Mouse (Mus musculus) monocyte, adult 5-6 weeks (primary cell): ENCODE data around the gene Polm. TPM values are rescaled to one million over a fixed set of nuclear protein-coding genes. Genes with fewer than 3 reads are reported as not detected.
"Not testable (repeated sequence)": the region's sequence is repeated elsewhere in the genome, so short reads cannot be mapped to it uniquely, and the experiment has no call there.

Source experiments
- ATAC-seq: fragments of 153-309, 156-312 bp; replicated peaks from 2 replicates; pipeline ENCODE4 v1.8.0; 2017; ENCODE audit warnings: mild to moderate bottlenecking; ENCODE audit not compliant: low TSS enrichment, insufficient number of reproducible peaks, severe bottlenecking, poor library complexity, low FRiP score
- total RNA-seq: library from RNA; stranded (forward); fragments of 200-1000, 200-491, 200-594 nt; gene quantifications from 3 replicates; pipeline ENCODE4 v1.2.3, GENCODE M21; 2017

Polm gene
- total RNA-seq, 1 experiment from 2014 or later, result 14.6 TPM

- no peak for ATAC-seq
Measured at GRCm38 (mm10) chr11:5825432-5825831, 12.4 kb downstream of the Polm start.

DNA sequence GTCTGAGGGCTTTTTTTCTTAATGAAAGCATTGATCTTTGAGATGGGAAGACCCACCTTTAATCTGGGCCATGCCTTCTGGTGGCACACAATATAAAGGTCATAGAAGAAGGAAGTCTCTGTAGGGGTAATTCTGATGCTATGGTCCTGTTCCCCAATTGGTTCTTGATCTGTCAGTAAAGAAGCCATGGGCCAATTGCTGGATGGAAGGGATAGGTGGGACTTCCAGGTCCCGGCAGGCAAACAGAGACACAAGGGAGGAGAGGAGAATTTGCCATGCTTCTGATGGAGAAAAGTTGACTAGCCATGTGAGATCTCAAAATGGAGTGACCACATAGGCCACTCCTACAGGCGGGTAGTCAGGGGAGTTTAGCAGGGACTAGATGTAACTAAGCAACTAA, 18.6 kb downstream of the Polm start:
- no peak for ATAC-seq

DNA sequence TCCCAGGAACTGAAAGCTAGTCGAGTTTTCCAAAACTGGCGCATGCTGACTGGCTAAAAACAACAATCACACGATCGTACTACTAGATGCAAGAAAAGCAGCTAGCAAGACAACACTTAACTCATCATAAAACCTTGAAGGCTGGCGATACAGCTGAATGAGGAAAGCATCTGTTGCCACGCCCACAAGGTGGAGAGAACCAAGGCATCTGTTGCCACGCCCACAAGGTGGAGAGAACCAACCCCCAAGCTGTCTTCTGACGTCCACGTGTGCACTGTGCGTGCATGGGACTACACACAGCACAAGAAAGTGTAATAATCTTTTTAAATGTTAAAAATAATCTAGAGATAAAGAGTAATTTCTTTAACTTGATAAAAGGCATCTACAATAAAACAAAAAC, 24.4 kb downstream of the Polm start:
- ATAC-seq, result no peak

DNA sequence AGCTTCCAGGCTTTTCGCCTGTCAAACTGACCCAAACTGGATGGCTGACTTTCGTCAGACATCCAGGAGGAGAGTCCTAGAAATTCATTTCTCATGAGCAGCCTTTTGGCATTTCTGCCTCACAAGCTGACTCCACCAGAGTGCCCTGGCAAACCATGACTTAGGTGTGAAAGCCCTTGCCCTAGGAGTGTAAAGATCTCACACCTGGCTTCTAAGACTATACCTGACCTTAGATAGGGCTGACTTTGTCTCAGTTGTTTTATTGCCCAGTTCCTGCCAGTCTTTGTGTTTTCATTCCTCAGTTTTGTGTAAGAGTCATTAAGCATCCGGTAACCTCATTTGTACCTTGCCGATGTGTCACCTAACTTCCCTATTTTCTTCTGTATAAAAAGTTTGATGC, 28.3 kb downstream of the Polm start:
- ATAC-seq, result not testable (repeated sequence)

DNA sequence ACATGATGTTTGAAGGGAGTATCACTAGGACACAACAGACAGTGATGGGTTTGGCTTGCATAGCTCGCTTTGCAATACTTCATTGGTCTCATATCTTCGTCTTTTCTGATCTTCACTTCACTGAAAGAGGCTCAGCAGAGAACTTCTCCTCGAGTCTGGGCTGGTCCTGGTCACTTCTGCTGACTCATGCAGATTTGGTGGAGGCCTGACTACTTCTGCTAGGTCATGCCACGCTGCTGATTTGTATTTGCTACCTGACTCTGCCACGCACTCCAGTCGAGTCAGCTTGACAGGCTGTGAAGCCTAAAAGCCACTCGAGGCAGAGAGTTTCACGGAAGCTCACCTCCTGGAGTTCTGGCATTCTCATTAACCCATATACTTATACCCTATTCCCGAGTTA, 29.9 kb downstream of the Polm start:
- ATAC-seq, result no peak

DNA sequence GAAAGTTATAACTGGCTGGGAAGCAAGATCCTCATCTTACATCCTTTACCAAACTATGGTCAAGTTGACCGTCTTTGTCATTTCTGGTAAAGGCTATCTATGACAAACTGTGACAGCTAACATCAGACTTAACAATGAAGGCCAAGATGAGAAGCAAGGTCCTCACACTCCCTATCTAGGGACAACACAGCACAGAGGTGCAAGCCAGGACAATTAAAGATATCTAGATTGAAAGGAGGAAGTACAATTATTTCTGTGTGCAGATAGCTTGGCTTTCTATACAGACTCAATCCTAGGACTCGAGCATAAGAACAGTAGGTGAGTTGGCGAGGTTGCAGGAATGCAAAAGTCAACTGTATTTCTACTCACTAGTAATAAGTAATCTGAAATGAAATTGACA, 32.1 kb downstream of the Polm start:
- ATAC-seq, result no peak

DNA sequence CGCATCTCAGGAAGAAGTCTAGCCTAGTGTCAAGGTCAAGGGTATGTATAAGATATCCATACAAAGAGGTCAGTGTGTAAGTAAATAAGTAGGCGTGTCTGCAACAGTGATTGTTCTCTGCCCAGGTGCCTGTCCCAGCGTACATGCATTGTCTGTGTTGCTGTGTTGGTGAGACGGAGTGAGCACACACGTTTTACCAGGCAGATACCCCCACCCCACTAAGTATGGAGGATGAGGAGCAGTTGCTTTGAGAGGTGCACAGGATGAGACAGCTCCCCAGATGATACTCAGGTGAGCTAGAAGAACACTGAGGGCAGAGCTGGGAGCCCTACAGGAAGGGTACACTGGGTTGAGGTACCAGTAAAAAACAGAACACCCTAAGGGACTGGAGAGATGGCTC, 33.6 kb downstream of the Polm start:
- ATAC-seq, result no peak

GRCm38 (mm10) chr11:5803551-5803981, 34.2 kb downstream of the Polm start, which contains the start of gene Pgam2:
Gene Pgam2, minus strand, starts transcription at chr11:5803733.
- ATAC-seq, result no peak

- no peak for ATAC-seq
Measured at GRCm38 (mm10) chr11:5802457-5803217, 35.2 kb downstream of the Polm start.

DNA sequence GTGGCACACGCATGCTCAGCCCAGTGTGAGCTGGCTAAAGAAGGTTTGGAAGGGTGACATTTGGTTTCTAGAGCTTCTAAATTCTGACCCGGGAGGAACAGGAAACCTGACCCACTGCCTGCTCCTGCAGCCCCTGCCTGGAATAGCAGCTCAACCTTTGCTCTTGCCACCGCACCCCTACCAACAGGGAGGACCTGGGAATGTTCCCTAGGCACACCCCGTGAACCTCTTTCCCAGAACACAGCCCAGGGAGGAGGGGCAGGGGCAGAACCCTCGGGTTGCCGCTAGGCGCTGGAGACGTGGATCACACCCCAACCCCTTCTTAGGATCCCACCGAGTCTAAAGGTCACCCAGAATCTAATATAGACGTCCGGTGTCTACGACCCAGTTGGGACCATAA, 35.8 kb downstream of the Polm start:
- no peak for ATAC-seq

GRCm38 (mm10) chr11:5801511-5801910, 36.3 kb downstream of the Polm start:
- no peak for ATAC-seq

GRCm38 (mm10) chr11:5799621-5800490, 38.0 kb downstream of the Polm start:
- ATAC-seq, result peak; percentile 65

- no peak for ATAC-seq
Measured at GRCm38 (mm10) chr11:5797928-5798327, 39.9 kb downstream of the Polm start.

- ATAC-seq, result no peak
Measured at GRCm38 (mm10) chr11:5797371-5797770, 40.4 kb downstream of the Polm start.

DNA sequence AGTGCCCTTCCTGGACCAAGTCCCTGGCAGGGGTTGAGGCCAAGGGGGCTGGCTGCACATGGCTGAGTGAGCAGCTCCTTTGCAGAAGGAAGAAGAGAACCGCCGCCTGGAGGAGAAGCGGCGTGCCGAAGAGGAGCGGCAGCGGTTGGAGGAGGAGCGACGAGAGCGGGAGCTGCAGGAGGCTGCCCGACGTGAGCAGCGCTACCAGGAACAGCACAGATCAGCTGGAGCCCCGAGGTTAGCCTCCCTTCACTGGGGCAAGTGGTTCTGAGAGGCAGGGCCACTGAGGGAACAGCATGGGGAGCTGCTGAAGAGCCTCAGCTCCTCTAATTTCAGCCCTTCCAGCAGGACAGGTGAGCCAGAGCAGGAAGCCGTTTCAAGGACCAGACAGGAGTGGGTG, 40.9 kb downstream of the Polm start:
- no peak for ATAC-seq

DNA sequence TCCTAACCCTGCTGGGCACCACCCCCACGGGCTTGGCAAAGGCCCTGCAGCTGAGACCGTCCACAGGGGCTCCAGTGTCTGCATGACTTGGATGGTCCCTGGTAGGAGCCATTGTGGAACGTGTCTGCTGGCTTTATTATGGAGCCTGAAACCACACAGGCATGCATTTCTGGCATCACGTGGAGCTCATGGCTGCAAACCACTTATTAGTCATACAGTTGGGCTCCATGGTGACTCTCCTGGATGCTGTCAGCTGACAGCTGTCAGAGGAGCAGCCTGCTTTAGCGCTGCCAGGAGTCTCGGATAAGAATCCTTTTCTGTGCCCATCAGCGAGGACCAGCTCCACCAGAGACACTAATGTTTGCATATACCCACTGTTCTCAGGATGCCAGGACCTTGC, 42.1 kb downstream of the Polm start:
- ATAC-seq, result no peak

DNA sequence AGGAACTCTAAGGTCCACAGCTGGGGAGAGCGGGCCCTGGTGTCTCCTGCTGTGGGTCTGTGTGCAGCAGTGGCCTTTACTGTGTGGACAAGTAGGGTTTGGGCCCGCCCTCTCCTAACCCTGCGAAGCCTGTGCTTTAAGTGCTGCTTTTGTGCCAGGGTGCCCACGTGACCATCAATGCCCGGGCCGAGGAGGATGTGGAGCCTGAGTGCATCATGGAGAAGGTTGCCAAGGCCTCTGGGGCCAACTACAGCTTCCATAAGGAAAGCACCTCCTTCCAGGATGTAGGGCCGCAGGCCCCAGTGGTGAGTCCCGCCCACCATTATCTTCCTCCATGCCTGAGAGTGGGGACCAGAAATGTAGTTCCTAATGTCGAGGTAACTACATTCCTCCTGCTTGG, 42.5 kb downstream of the Polm start:
- ATAC-seq, result no peak

GRCm38 (mm10) chr11:5790431-5790830, 47.4 kb downstream of the Polm start:
- ATAC-seq, result no peak

DNA sequence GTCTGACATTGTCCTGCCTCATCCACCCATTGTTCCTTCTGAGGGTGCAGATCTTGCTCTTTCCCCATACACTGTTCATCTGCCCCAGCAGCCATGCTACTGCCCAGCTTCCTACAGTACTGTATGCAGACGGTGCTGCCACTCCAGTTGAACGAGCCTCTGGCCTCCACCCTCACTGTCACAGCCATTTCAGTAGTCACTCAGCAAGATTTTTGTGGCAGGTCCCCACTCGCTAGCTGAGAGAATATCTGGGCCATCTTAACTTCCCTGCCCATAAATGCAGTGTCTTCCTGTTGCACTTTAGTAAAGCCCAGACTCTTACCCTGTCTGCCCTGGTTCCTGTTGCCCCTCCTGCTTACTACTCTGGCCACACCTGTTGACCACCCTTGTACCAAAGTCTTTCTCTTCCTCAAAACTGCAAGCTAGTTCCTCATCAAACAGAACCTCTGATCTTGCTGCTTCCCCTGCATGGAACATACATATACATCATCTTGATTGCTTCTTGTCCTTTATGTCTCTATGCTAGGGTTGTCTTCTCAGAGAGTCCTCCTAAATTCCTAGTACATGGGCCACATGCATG, 48.0 kb downstream of the Polm start:
- ATAC-seq, result peak; percentile 45
